Mouse (Mus musculus) ES-E14 (cell line): ENCODE results near the gene Wnt9b. TPM values are rescaled to one million over a fixed set of nuclear protein-coding genes. Genes with fewer than 3 reads are reported as not detected.

Experiments
- DNase-seq: peaks from one replicate; pipeline ENCODE4 v3.0.0-alpha.2; 2013; ENCODE audit warnings: low read depth, low spot score
- H3K27ac ChIP-seq: 2 replicates; pipeline ENCODE4 v1.5.1; 2012; ENCODE audit warnings: low read depth, mild to moderate bottlenecking, low read length, moderate library complexity, mixed read lengths; ENCODE audit not compliant: poor library complexity, insufficient read depth, severe bottlenecking
- H3K36me3 ChIP-seq: 2 replicates; pipeline ENCODE4 v1.6.1; 2012; ENCODE audit warnings: mild to moderate bottlenecking, low read length, moderate library complexity, mixed read lengths; ENCODE audit not compliant: control insufficient read depth, poor library complexity, insufficient read depth, severe bottlenecking
- H3K4me1 ChIP-seq, 2 experiments: fragments of 150-350 bp in 1 of 2; sonication (generic) in 1 of 2; 2 replicates each; pipeline ENCODE4 v1.6.1; 2012; ENCODE audit warnings: low read length in 2 of 2, mild to moderate bottlenecking in 1 of 2, mixed read lengths in 1 of 2; ENCODE audit not compliant: control insufficient read depth in 2 of 2, insufficient read depth in 2 of 2, poor library complexity in 1 of 2
- H3K4me3 ChIP-seq, 2 experiments: fragments of 150-350 bp in 1 of 2; sonication (generic) in 1 of 2; 2 replicates each; pipeline ENCODE4 v1.5.1; 2012; ENCODE audit warnings: low read length in 2 of 2, low read depth in 1 of 2, mild to moderate bottlenecking in 1 of 2, mixed read lengths in 1 of 2; ENCODE audit not compliant: insufficient read depth in 1 of 2, poor library complexity in 1 of 2, severe bottlenecking in 1 of 2
- H3K9ac ChIP-seq: 2 replicates; pipeline ENCODE4 v1.6.1; 2012; ENCODE audit warnings: low read depth, mild to moderate bottlenecking, low read length, mixed read lengths; ENCODE audit not compliant: poor library complexity, insufficient read depth, severe bottlenecking
- H3K9me3 ChIP-seq: fragments of 150-350 bp; sonication (generic); 2 replicates; pipeline ENCODE4 v1.6.1; 2012; ENCODE audit warnings: low read depth, mild to moderate bottlenecking, low read length; ENCODE audit not compliant: control insufficient read depth, insufficient read depth
- CHD2 ChIP-seq: IDR thresholded peaks from 2 replicates; pipeline ENCODE4 v1.6.1; 2014; ENCODE audit warnings: mild to moderate bottlenecking, low read depth, low read length, inconsistent platforms
- HCFC1 ChIP-seq: IDR thresholded peaks from 2 replicates; pipeline ENCODE4 v1.6.1; 2012; ENCODE audit warnings: low read length, inconsistent platforms, borderline replicate concordance; ENCODE audit not compliant: insufficient read depth
- MAFK ChIP-seq: IDR thresholded peaks from 2 replicates; pipeline ENCODE4 v1.6.1; 2014; ENCODE audit warnings: mild to moderate bottlenecking, low read depth, low read length, inconsistent platforms; ENCODE audit not compliant: insufficient read depth
- ZC3H11A ChIP-seq: IDR thresholded peaks from 2 replicates; pipeline ENCODE4 v1.6.1; 2012; ENCODE audit warnings: low read depth, mild to moderate bottlenecking, inconsistent platforms, low read length, borderline replicate concordance
- ZNF384 ChIP-seq: IDR thresholded peaks from 2 replicates; pipeline ENCODE4 v1.6.1; 2012; ENCODE audit warnings: low read depth, low read length, inconsistent platforms
- in situ Hi-C, 2 experiments: fragments of 600-800 bp; cut with MboI; formaldehyde crosslinking; loops; one replicate each; pipeline ENCODE4 v1.15.1; 2025; ENCODE audit warnings: low sequenced_read_pairs in 2 of 2, inconsistent platforms in 1 of 2; ENCODE audit not compliant: unreplicated experiment in 2 of 2
- total RNA-seq: library from RNA; depleted of rRNA; stranded (reverse); fragments of 300-350 nt; gene quantifications from 2 replicates; pipeline ENCODE4 v1.2.3, GENCODE M21; 2012

The Wnt9b gene
- total RNA-seq, 1 experiment = 0.09 TPM

GRCm38 (mm10) chr11:103688980-103689378, 60.6 kb downstream of the Wnt9b start:
- Histone ChIP-seq H3K9me3 (no peaks in the 10 kb centered on the region), H3K36me3 (peaks cover 22% of the 10 kb centered on the region), H3K4me1 (peaks cover 0 to 4% of the 10 kb centered on the region in 2 experiments; a peak in 1 of 4 replicates), H3K27ac (no peak overlapping the region), H3K9ac (no peak overlapping the region), H3K4me3 (no peak overlapping the region)
- in situ Hi-C loops = no loop called here
- DNase-seq = no peak
- TF ChIP-seq ZNF384 (no peak), MAFK (0 out of 2 replicates have a peak, but pooled peaks have one; percentile 10), CHD2 (no peak), ZC3H11A (no peak), HCFC1 (no peak)

- no peak for TF ChIP-seq CHD2
- no peak for TF ChIP-seq MAFK
- TF ChIP-seq HCFC1 = no peak
- TF ChIP-seq ZNF384 = no peak
- no peak for TF ChIP-seq ZC3H11A
- no peak for DNase-seq
- Histone ChIP-seq H3K4me1 (peaks cover 0 to 4% of the 10 kb centered on the region in 2 experiments; a peak in 1 of 4 replicates), H3K9ac (no peak overlapping the region), H3K36me3 (peaks cover 27% of the 10 kb centered on the region), H3K4me3 (no peak overlapping the region), H3K27ac (no peak overlapping the region), H3K9me3 (no peaks in the 10 kb centered on the region)
- in situ Hi-C loops = no loop called here
Measured at GRCm38 (mm10) chr11:103688271-103688979, 61.2 kb downstream of the Wnt9b start.

- no peak overlapping the region for H3K9ac ChIP-seq
- in situ Hi-C loops = no loop called here
- H3K27ac ChIP-seq = no peak overlapping the region
- TF ChIP-seq MAFK (no peak), CHD2 (no peak), HCFC1 (no peak), ZC3H11A (no peak), ZNF384 (no peak)
- H3K36me3 ChIP-seq = peaks cover 33% of the 10 kb centered on the region
- peaks cover 0 to 4% of the 10 kb centered on the region in 2 experiments; a peak in 1 of 4 replicates for H3K4me1 ChIP-seq
- no peak overlapping the region for H3K4me3 ChIP-seq
- no peak for DNase-seq
- H3K9me3 ChIP-seq = no peaks in the 10 kb centered on the region
Measured at GRCm38 (mm10) chr11:103686706-103687105, 62.9 kb downstream of the Wnt9b start.

- Histone ChIP-seq H3K9me3 (no peaks in the 10 kb centered on the region), H3K4me1 (peaks cover 0 to 4% of the 10 kb centered on the region in 2 experiments; a peak in 1 of 4 replicates), H3K9ac (no peak overlapping the region), H3K4me3 (no peak overlapping the region), H3K36me3 (peaks cover 39% of the 10 kb centered on the region), H3K27ac (no peak overlapping the region)
- in situ Hi-C loops = no loop called here
- DNase-seq = no peak
- TF ChIP-seq ZC3H11A = no peak
- no peak for TF ChIP-seq HCFC1
- TF ChIP-seq MAFK = no peak
- TF ChIP-seq ZNF384 = no peak
- TF ChIP-seq CHD2 = no peak
Measured at GRCm38 (mm10) chr11:103685261-103685736, 64.3 kb downstream of the Wnt9b start.
